Mouse (Mus musculus) MEL (cell line): ENCODE results near the gene Rps21.

Experiments used
- CTCF ChIP-seq, 3 experiments: IDR thresholded peaks in 2 of 3; conservative IDR thresholded peaks in 1 of 3; 2 replicates each; pipeline ENCODE4 v1.5.1; 2011 to 2012; ENCODE audit warnings: low read length in 3 of 3, low read depth in 2 of 3, mild to moderate bottlenecking in 2 of 3, improper control_type of control experiment in 1 of 3, inconsistent platforms in 1 of 3, mixed read lengths in 1 of 3, moderate library complexity in 1 of 3; ENCODE audit not compliant: control insufficient read depth in 1 of 3, insufficient read depth in 1 of 3, poor library complexity in 1 of 3, severe bottlenecking in 1 of 3
- EP300 ChIP-seq, 2 experiments: IDR thresholded peaks; 2 replicates each; pipeline ENCODE4 v1.6.1; 2011; ENCODE audit warnings: improper control_type of control experiment in 2 of 2, low read length in 2 of 2, low read depth in 1 of 2, mild to moderate bottlenecking in 1 of 2
- POLR2A ChIP-seq, 2 experiments: IDR thresholded peaks; 2 replicates each; pipeline ENCODE4 v1.6.1; 2011 to 2012; ENCODE audit warnings: low read length in 2 of 2, mild to moderate bottlenecking in 2 of 2, control low read depth in 1 of 2, improper control_type of control experiment in 1 of 2, low read depth in 1 of 2, moderate library complexity in 1 of 2; ENCODE audit not compliant: control insufficient read depth in 1 of 2, insufficient read depth in 1 of 2, poor library complexity in 1 of 2
- TAL1 ChIP-seq: IDR thresholded peaks from 2 replicates; pipeline ENCODE4 v1.6.1; 2012; ENCODE audit warnings: mild to moderate bottlenecking, inconsistent platforms, low read length, moderate library complexity, mixed read lengths

GRCm38 (mm10) chr2:180214352-180214978 lies 42.7 kb upstream of the Rps21 start:
- TF ChIP-seq EP300 (IDR thresholded peaks at IDR 0.05; ENCODE audit: low read depth in 1 of 2, low read length in 2 of 2) (no peak), TAL1 (no peak), CTCF (IDR thresholded peaks at IDR 0.05 in 2 of 3, conservative IDR thresholded peaks at IDR 0.05 in 1 of 3; ENCODE audit: control insufficient read depth in 1 of 3, insufficient read depth in 1 of 3, low read depth in 2 of 3, low read length in 3 of 3, poor library complexity in 1 of 3, severe bottlenecking in 1 of 3) (no peak), POLR2A (IDR thresholded peaks at IDR 0.05; ENCODE audit: control insufficient read depth in 1 of 2, insufficient read depth in 1 of 2, low read depth in 1 of 2, low read length in 2 of 2, poor library complexity in 1 of 2) (no peak)
